Mouse (Mus musculus) limb, embryonic 12.5 days (tissue): Measurements from ENCODE around the gene Parm1. TPM values are rescaled to one million over a fixed set of nuclear protein-coding genes. Genes with fewer than 3 reads are reported as not detected.

Experiments used
- ATAC-seq: fragments of 200-750 bp; cut with Nextera tagmentation; 2 replicates; pipeline ENCODE4 v1.8.0; 2017; ENCODE audit warnings: low read depth, moderate TSS enrichment; ENCODE audit not compliant: insufficient number of reproducible peaks, insufficient read depth, low FRiP score, low TSS enrichment
- H3K27ac ChIP-seq: fragments of 300-500 bp; sonication (generic); 2 replicates; pipeline ENCODE4 v1.5.1; 2016; ENCODE audit warnings: mild to moderate bottlenecking, moderate library complexity
- H3K27me3 ChIP-seq: fragments of 300-500 bp; sonication (generic); 2 replicates; pipeline ENCODE4 v1.6.1; 2016; ENCODE audit warnings: mild to moderate bottlenecking, moderate library complexity
- H3K36me3 ChIP-seq: fragments of 300-500 bp; sonication (generic); 2 replicates; pipeline ENCODE4 v1.6.1; 2016; ENCODE audit warnings: mild to moderate bottlenecking, moderate library complexity
- H3K4me1 ChIP-seq: fragments of 300-500 bp; sonication (generic); replicated peaks from 2 replicates; pipeline ENCODE4 v1.6.1; 2016
- H3K4me2 ChIP-seq: fragments of 300-500 bp; sonication (generic); 2 replicates; pipeline ENCODE4 v1.6.1; 2016; ENCODE audit warnings: mild to moderate bottlenecking, moderate library complexity
- H3K4me3 ChIP-seq: fragments of 300-500 bp; sonication (generic); replicated peaks from 2 replicates; pipeline ENCODE4 v1.5.1; 2016; ENCODE audit warnings: mild to moderate bottlenecking
- H3K9ac ChIP-seq: fragments of 300-500 bp; sonication (generic); replicated peaks from 2 replicates; pipeline ENCODE4 v1.6.1; 2016; ENCODE audit warnings: mild to moderate bottlenecking, moderate library complexity
- H3K9me3 ChIP-seq: fragments of 300-500 bp; sonication (generic); 2 replicates; pipeline ENCODE4 v1.6.1; 2016; ENCODE audit warnings: mild to moderate bottlenecking, moderate library complexity
- WGBS: fragments of 180-500 bp; shearing (Covaris S2); methylation state at CpG from one replicate; pipeline ENCODE4 v1.1.7; 2016; 5-methylcytosine and 5-hydroxymethylcytosine counted together
- polyA plus RNA-seq: library from polyadenylated mRNA; unstranded; fragments of >200 nt; fragmentation: Nextera tagmentation; extraction: Ambion mirVana; gene quantifications from 2 replicates; pipeline ENCODE4 v1.2.1, GENCODE M21; 2016

The Parm1 gene
- polyA plus RNA-seq, 1 experiment from 2014 or later, result 12.1 TPM

- peaks cover 16% of the 10 kb centered on the region for H3K27me3 ChIP-seq
- ATAC-seq, result no peak
- H3K36me3 ChIP-seq, result no peaks in the 10 kb centered on the region
- H3K4me3 ChIP-seq, result peak overlapping the region; percentile 51
- H3K27ac ChIP-seq, result no peak overlapping the region
- H3K4me1 ChIP-seq, result peaks cover 22% of the 10 kb centered on the region
- peak overlapping the region; percentile 55 for H3K9ac ChIP-seq
- peak overlapping the region; percentile 93 for H3K4me2 ChIP-seq
- WGBS, result 4% methylated on average over 16 of the region's 16 CpGs
- H3K9me3 ChIP-seq, result no peaks in the 10 kb centered on the region
These were observed 931 bp downstream of the Parm1 start for GRCm38 (mm10) chr5:91518302-91518790.

GRCm38 (mm10) chr5:91518946-91519345 lies 1.5 kb downstream of the Parm1 start:
- Histone ChIP-seq H3K4me1 (peaks cover 22% of the 10 kb centered on the region), H3K27ac (no peak overlapping the region), H3K27me3 (peaks cover 16% of the 10 kb centered on the region), H3K4me3 (peak overlapping the region; percentile 51), H3K36me3 (no peaks in the 10 kb centered on the region), H3K9me3 (no peaks in the 10 kb centered on the region), H3K9ac (no peak overlapping the region; the same call in 1 of the 2 replicates), H3K4me2 (peak overlapping the region; percentile 93)
- no peak for ATAC-seq
- 20% methylated on average over 7 of the region's 7 CpGs for WGBS

GRCm38 (mm10) chr5:91519521-91519920 lies 2.1 kb downstream of the Parm1 start:
- Histone ChIP-seq H3K9me3 (no peaks in the 10 kb centered on the region), H3K4me1 (peaks cover 22% of the 10 kb centered on the region), H3K27me3 (peaks cover 16% of the 10 kb centered on the region), H3K4me2 (peak overlapping the region; percentile 93), H3K9ac (no peak overlapping the region), H3K27ac (no peak overlapping the region), H3K36me3 (no peaks in the 10 kb centered on the region), H3K4me3 (0 out of 2 replicates have a peak overlapping the region, but pooled peaks have one; percentile 8)
- 46% methylated on average over 4 of the region's 4 CpGs for WGBS
- ATAC-seq, result no peak

GRCm38 (mm10) chr5:91532748-91533496 lies 15.5 kb downstream of the Parm1 start:
- no peak overlapping the region for H3K4me3 ChIP-seq
- no peaks in the 10 kb centered on the region for H3K27me3 ChIP-seq
- H3K27ac ChIP-seq, result no peak overlapping the region
- H3K9ac ChIP-seq, result no peak overlapping the region
- no peaks in the 10 kb centered on the region for H3K36me3 ChIP-seq
- peak; percentile 37; the same call in 1 of the 2 replicates for ATAC-seq
- H3K4me1 ChIP-seq, result no peaks in the 10 kb centered on the region
- no peak overlapping the region for H3K4me2 ChIP-seq
- H3K9me3 ChIP-seq, result no peaks in the 10 kb centered on the region
- WGBS, result 64% methylated on average over 10 of the region's 10 CpGs

GRCm38 (mm10) chr5:91559071-91559610 lies 41.7 kb downstream of the Parm1 start:
- H3K27me3 ChIP-seq, result no peaks in the 10 kb centered on the region
- no peak overlapping the region for H3K9ac ChIP-seq
- H3K36me3 ChIP-seq, result no peaks in the 10 kb centered on the region
- H3K4me1 ChIP-seq, result no peaks in the 10 kb centered on the region
- H3K4me3 ChIP-seq, result no peak overlapping the region
- H3K9me3 ChIP-seq, result 0 out of 2 replicates have a peak, but pooled peaks cover 4% of the 10 kb centered on the region
- H3K27ac ChIP-seq, result no peak overlapping the region
- ATAC-seq, result no peak
- H3K4me2 ChIP-seq, result no peak overlapping the region
- WGBS, result 86% methylated on average over 7 of the region's 7 CpGs

- H3K9ac ChIP-seq, result no peak overlapping the region
- no peak overlapping the region for H3K27ac ChIP-seq
- H3K4me3 ChIP-seq, result no peak overlapping the region
- H3K4me2 ChIP-seq, result no peak overlapping the region
- H3K27me3 ChIP-seq, result no peaks in the 10 kb centered on the region
- H3K36me3 ChIP-seq, result no peaks in the 10 kb centered on the region
- no peaks in the 10 kb centered on the region for H3K4me1 ChIP-seq
- WGBS, result 75% methylated on average over 2 of the region's 2 CpGs
- H3K9me3 ChIP-seq, result 0 out of 2 replicates have a peak, but pooled peaks cover 4% of the 10 kb centered on the region
- no peak for ATAC-seq
These were observed 42.3 kb downstream of the Parm1 start for GRCm38 (mm10) chr5:91559711-91560110.

GRCm38 (mm10) chr5:91561394-91561793 lies 44.0 kb downstream of the Parm1 start:
- 84% methylated on average over 3 of the region's 3 CpGs for WGBS
- no peak overlapping the region for H3K4me3 ChIP-seq
- no peaks in the 10 kb centered on the region for H3K27me3 ChIP-seq
- no peaks in the 10 kb centered on the region for H3K36me3 ChIP-seq
- no peak overlapping the region for H3K4me2 ChIP-seq
- ATAC-seq, result no peak
- H3K27ac ChIP-seq, result no peak overlapping the region
- no peak overlapping the region for H3K9ac ChIP-seq
- H3K9me3 ChIP-seq, result 0 out of 2 replicates have a peak, but pooled peaks cover 4% of the 10 kb centered on the region
- no peaks in the 10 kb centered on the region for H3K4me1 ChIP-seq

GRCm38 (mm10) chr5:91562486-91562885 lies 45.1 kb downstream of the Parm1 start:
- 72% methylated on average over 7 of the region's 7 CpGs for WGBS
- H3K4me3 ChIP-seq, result no peak overlapping the region

GRCm38 (mm10) chr5:91564054-91564453 lies 46.6 kb downstream of the Parm1 start:
- 0 out of 2 replicates have a peak, but pooled peaks cover 4% of the 10 kb centered on the region for H3K9me3 ChIP-seq
- no peak overlapping the region for H3K27ac ChIP-seq
- H3K4me2 ChIP-seq, result no peak overlapping the region
- no peak overlapping the region for H3K9ac ChIP-seq
- ATAC-seq, result no peak
- no peaks in the 10 kb centered on the region for H3K27me3 ChIP-seq
- H3K4me3 ChIP-seq, result no peak overlapping the region
- H3K4me1 ChIP-seq, result peaks cover 3% of the 10 kb centered on the region; the same call in 1 of the 2 replicates
- H3K36me3 ChIP-seq, result no peaks in the 10 kb centered on the region
- 79% methylated on average over 3 of the region's 3 CpGs for WGBS

More at GRCm38 (mm10) chr5:91562486-91562885, 45.1 kb downstream of the Parm1 start:
- no peaks in the 10 kb centered on the region for H3K27me3 ChIP-seq
- no peak overlapping the region for H3K27ac ChIP-seq
- H3K9me3 ChIP-seq, result 0 out of 2 replicates have a peak, but pooled peaks cover 4% of the 10 kb centered on the region
- no peak overlapping the region for H3K4me2 ChIP-seq
- peaks cover 2% of the 10 kb centered on the region; the same call in 1 of the 2 replicates for H3K4me1 ChIP-seq
- no peaks in the 10 kb centered on the region for H3K36me3 ChIP-seq
- H3K9ac ChIP-seq, result no peak overlapping the region
- no peak for ATAC-seq

GRCm38 (mm10) chr5:91565458-91565857 lies 48.0 kb downstream of the Parm1 start:
- H3K4me2 ChIP-seq, result no peak overlapping the region
- H3K27me3 ChIP-seq, result no peaks in the 10 kb centered on the region
- H3K4me1 ChIP-seq, result peaks cover 3% of the 10 kb centered on the region; the same call in 1 of the 2 replicates
- H3K4me3 ChIP-seq, result no peak overlapping the region
- no peaks in the 10 kb centered on the region for H3K36me3 ChIP-seq
- H3K9me3 ChIP-seq, result 0 out of 2 replicates have a peak, but pooled peaks cover 4% of the 10 kb centered on the region
- H3K27ac ChIP-seq, result no peak overlapping the region
- H3K9ac ChIP-seq, result no peak overlapping the region
- ATAC-seq, result no peak
- 88% methylated on average over 3 of the region's 3 CpGs for WGBS

GRCm38 (mm10) chr5:91566591-91566990 lies 49.2 kb downstream of the Parm1 start:
- peaks cover 3% of the 10 kb centered on the region; the same call in 1 of the 2 replicates for H3K4me1 ChIP-seq
- no peak overlapping the region for H3K4me2 ChIP-seq
- H3K4me3 ChIP-seq, result no peak overlapping the region
- WGBS, result 70% methylated on average over 3 of the region's 3 CpGs
- no peak overlapping the region for H3K9ac ChIP-seq
- H3K27me3 ChIP-seq, result no peaks in the 10 kb centered on the region
- no peak for ATAC-seq
- H3K9me3 ChIP-seq, result 0 out of 2 replicates have a peak, but pooled peaks cover 4% of the 10 kb centered on the region
- H3K36me3 ChIP-seq, result no peaks in the 10 kb centered on the region
- no peak overlapping the region for H3K27ac ChIP-seq
